Mouse (Mus musculus) left cerebral cortex, adult 8-10 months (tissue): ENCODE measurements around the gene Cog4. TPM values are rescaled to one million over a fixed set of nuclear protein-coding genes. Genes with fewer than 3 reads are reported as not detected.
"Not testable (repeated sequence)": the region's sequence is repeated elsewhere in the genome, so short reads cannot be mapped to it uniquely, and the experiment has no call there.

ENCODE experiments used
- DNase-seq, 2 experiments: peaks; one replicate each; pipeline ENCODE4 v3.0.0; 2022; ENCODE audit warnings: low spot score in 2 of 2
- total RNA-seq, 4 experiments: library from RNA; stranded (reverse); gene quantifications; 2 replicates each; pipeline ENCODE4 v1.2.4; 2022

The Cog4 gene
- total RNA-seq, 4 experiments from 2014 or later, result 50.2 to 56.8 (median 54.5) TPM

GRCm38 (mm10) chr8:110920773-110921277 lies 74.4 kb downstream of the Cog4 start:
- DNase-seq, result no peak

GRCm38 (mm10) chr8:110921492-110922230 lies 75.3 kb downstream of the Cog4 start:
- DNase-seq, result no peak

GRCm38 (mm10) chr8:110925691-110926140 lies 79.3 kb downstream of the Cog4 start:
- DNase-seq, result no peak

GRCm38 (mm10) chr8:110926690-110927089 lies 80.3 kb downstream of the Cog4 start:
- no peak for DNase-seq

- DNase-seq, result no peak
Measured at GRCm38 (mm10) chr8:110928435-110928834, 82.0 kb downstream of the Cog4 start.

GRCm38 (mm10) chr8:110929066-110929465 lies 82.7 kb downstream of the Cog4 start:
- no peak for DNase-seq

- DNase-seq, result not testable (repeated sequence)
Measured at GRCm38 (mm10) chr8:110929672-110930071, 83.3 kb downstream of the Cog4 start.

GRCm38 (mm10) chr8:110931176-110931939 lies 85.0 kb downstream of the Cog4 start:
- DNase-seq, result no peak

Other genes starting within 250 kb of the Cog4 start
- 10 to 100 TPM; 29.2 to 30.7 (median 30.4) TPM for gene Vac14, start 228.0 kb upstream of the Cog4 start, total RNA-seq
- 100 to 1,000 TPM; 206 to 236 (median 215) TPM for gene Mtss1l, start 125.1 kb upstream of the Cog4 start, total RNA-seq
- gene Il34, start 40.7 kb upstream of the Cog4 start, total RNA-seq, result 10 to 100 TPM; 80.4 to 88.7 (median 81.2) TPM
- gene Sf3b3, start 187 bp downstream of the Cog4 start, total RNA-seq, result 10 to 100 TPM; 58.6 to 66.2 (median 60.5) TPM
- gene Fuk, start 55.9 kb downstream of the Cog4 start, total RNA-seq, result 10 to 100 TPM; 16.7 to 20.2 (median 19.4) TPM
- gene St3gal2, start 73.3 kb downstream of the Cog4 start, total RNA-seq, result 10 to 100 TPM; 87.8 to 95.6 (median 94.6) TPM
- gene Ddx19a, start 151.2 kb downstream of the Cog4 start, total RNA-seq, result 10 to 100 TPM; 24.6 to 27.5 (median 26.4) TPM
- gene Ddx19b, start 185.2 kb downstream of the Cog4 start, total RNA-seq, result 10 to 100 TPM; 17.9 to 20.5 (median 18.9) TPM
- 100 to 1,000 TPM in 1 of 4 experiments, 10 to 100 TPM in 3; 82.5 to 110 (median 95.8) TPM for gene Aars, start 186.5 kb downstream of the Cog4 start, total RNA-seq
- not detected for gene Exosc6, start 209.7 kb downstream of the Cog4 start, total RNA-seq
- gene Clec18a, start 245.8 kb downstream of the Cog4 start, total RNA-seq, result 1 to 10 TPM; 2.3 to 4.0 (median 3.3) TPM
- gene Pdpr, start 248.0 kb downstream of the Cog4 start, total RNA-seq, result 10 to 100 TPM; 29.0 to 36.5 (median 31.5) TPM